Mouse (Mus musculus) forebrain, embryonic 16.5 days (tissue): ENCODE data around the gene Ssh1. TPM values are rescaled to one million over a fixed set of nuclear protein-coding genes. Genes with fewer than 3 reads are reported as not detected.

ENCODE experiments used
- ATAC-seq: fragments of 200-750 bp; cut with Nextera tagmentation; 2 replicates; pipeline ENCODE4 v1.8.0; 2017; ENCODE audit warnings: mild to moderate bottlenecking, moderate library complexity
- H3K27ac ChIP-seq: fragments of 300-500 bp; sonication (generic); 2 replicates; pipeline ENCODE4 v1.5.1; 2014; ENCODE audit warnings: low read length, control low read depth
- H3K27me3 ChIP-seq: fragments of 300-500 bp; sonication (generic); replicated peaks from 2 replicates; pipeline ENCODE4 v1.6.1; 2014; ENCODE audit warnings: low read length; ENCODE audit not compliant: control insufficient read depth, insufficient read depth
- H3K36me3 ChIP-seq: fragments of 300-500 bp; sonication (generic); 2 replicates; pipeline ENCODE4 v1.6.1; 2014; ENCODE audit not compliant: control insufficient read depth, insufficient read depth
- H3K4me1 ChIP-seq: fragments of 300-500 bp; sonication (generic); replicated peaks from 2 replicates; pipeline ENCODE4 v1.6.1; 2014; ENCODE audit warnings: low read length; ENCODE audit not compliant: control insufficient read depth, insufficient read depth
- H3K4me2 ChIP-seq: fragments of 300-500 bp; sonication (generic); 2 replicates; pipeline ENCODE4 v1.6.1; 2014; ENCODE audit warnings: mild to moderate bottlenecking, low read length, control low read depth
- H3K4me3 ChIP-seq: fragments of 300-500 bp; sonication (generic); replicated peaks from 2 replicates; pipeline ENCODE4 v1.5.1; 2014; ENCODE audit warnings: mild to moderate bottlenecking, low read length, control low read depth
- H3K9ac ChIP-seq: fragments of 300-500 bp; sonication (generic); replicated peaks from 2 replicates; pipeline ENCODE4 v1.6.1; 2014; ENCODE audit warnings: low read depth, low read length, control low read depth
- H3K9me3 ChIP-seq: fragments of 300-500 bp; sonication (generic); 2 replicates; pipeline ENCODE4 v1.6.1; 2016; ENCODE audit warnings: low read length; ENCODE audit not compliant: control insufficient read depth
- WGBS: fragments of 180-500 bp; shearing (Covaris S2); extraction: QIAGEN DNeasy Blood & Tissue Kit; methylation state at CpG from one replicate; pipeline ENCODE4 v1.1.7; 2014; 5-methylcytosine and 5-hydroxymethylcytosine counted together
- polyA plus RNA-seq: library from polyadenylated mRNA; unstranded; fragments of >200 nt; fragmentation: Nextera tagmentation; extraction: Ambion mirVana; gene quantifications from 2 replicates; pipeline ENCODE4 v1.2.1, GENCODE M21; 2015

Ssh1 gene
- polyA plus RNA-seq, 1 experiment from 2014 or later, result 12.4 TPM

DNA sequence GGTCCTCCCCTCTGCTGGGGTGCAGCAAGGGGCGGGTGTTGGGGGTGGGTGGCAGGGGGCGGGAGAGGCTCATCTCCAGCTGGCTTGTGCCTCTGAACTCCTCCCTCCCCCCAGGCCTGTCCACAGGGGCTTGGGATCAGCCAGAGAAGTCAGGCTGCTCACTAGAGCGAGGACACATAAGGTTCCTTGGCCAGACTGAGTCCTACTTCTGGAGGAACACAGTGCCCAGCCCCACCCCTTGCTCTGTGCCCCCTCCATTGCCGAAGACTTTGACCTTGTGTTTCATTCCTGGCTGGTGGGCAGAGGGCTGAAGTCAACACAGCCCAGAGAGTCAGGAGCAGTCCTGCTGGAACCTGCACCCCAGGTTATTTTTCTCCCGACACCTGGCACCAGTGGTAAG is 9.8 kb upstream of the Ssh1 start, which contains the start of gene Dao:
Gene Dao (plus strand): TSS at position 162 of the 400 bp plus-strand sequence.
- Histone ChIP-seq H3K4me2 (no peak within 1 kb of the TSS), H3K9me3 (no peaks in the 10 kb centered on the region), H3K4me3 (no peak within 1 kb of the TSS), H3K4me1 (no peaks in the 10 kb centered on the region), H3K27ac (no peak within 1 kb of the TSS), H3K36me3 (no peaks in the 10 kb centered on the region), H3K9ac (no peak within 1 kb of the TSS), H3K27me3 (no peaks in the 10 kb centered on the region)
- no peak for ATAC-seq
- WGBS, result 55% methylated on average over 5 of the region's 5 CpGs

DNA sequence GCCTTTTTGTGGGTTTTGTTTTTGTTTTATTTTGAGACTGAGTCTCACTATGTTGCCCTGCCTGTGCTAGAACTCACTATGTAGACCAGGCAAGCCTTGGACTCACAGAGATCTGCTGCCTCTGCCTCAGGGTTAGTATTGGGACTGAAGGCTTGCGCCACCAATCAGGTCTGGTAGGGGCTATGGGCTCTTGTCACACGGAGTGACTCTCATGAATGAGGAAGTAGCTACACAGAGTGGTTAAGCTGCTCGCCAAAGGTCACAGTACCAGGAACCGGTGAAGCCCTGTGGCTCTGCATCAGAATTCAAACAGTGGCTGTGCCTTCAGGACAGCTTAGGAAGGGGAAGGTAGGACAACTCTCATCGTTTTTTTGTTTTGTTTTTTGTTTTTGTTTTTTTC is 5.7 kb upstream of the Ssh1 start:
- H3K4me1 ChIP-seq, result peaks cover 1% of the 10 kb centered on the region; the same call in 1 of the 2 replicates
- H3K9ac ChIP-seq, result no peak overlapping the region
- WGBS, result 74% methylated on average over 5 of the region's 5 CpGs
- no peaks in the 10 kb centered on the region for H3K9me3 ChIP-seq
- H3K36me3 ChIP-seq, result no peaks in the 10 kb centered on the region
- ATAC-seq, result no peak
- H3K4me2 ChIP-seq, result no peak overlapping the region
- no peaks in the 10 kb centered on the region for H3K27me3 ChIP-seq
- no peak overlapping the region for H3K4me3 ChIP-seq
- H3K27ac ChIP-seq, result no peak overlapping the region

DNA sequence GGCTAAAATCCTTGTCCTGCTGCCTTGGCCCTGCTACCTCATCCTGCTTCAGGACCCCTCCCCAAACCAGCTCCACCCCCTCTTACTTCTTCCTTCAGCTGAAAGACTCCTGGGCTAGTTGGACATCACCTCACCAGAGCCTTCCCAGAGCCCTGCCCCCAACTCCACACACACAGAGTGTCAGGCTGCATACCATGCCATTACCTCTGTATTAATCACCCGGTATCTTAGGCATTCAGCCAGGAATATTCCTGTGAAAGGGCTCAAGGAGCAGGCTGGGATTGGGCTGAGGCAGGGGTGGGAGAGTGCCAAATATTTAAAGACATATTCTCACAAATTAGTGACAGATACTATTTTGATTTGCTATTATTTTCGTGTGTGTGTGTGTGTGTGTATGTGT is 2.8 kb upstream of the Ssh1 start:
- peaks cover 20% of the 10 kb centered on the region for H3K4me1 ChIP-seq
- no peak overlapping the region for H3K4me2 ChIP-seq
- no peaks in the 10 kb centered on the region for H3K27me3 ChIP-seq
- no peak for ATAC-seq
- H3K27ac ChIP-seq, result no peak overlapping the region
- H3K9me3 ChIP-seq, result no peaks in the 10 kb centered on the region
- H3K9ac ChIP-seq, result no peak overlapping the region
- H3K36me3 ChIP-seq, result no peaks in the 10 kb centered on the region
- WGBS, result 40% methylated on average over 2 of the region's 2 CpGs
- no peak overlapping the region for H3K4me3 ChIP-seq

DNA sequence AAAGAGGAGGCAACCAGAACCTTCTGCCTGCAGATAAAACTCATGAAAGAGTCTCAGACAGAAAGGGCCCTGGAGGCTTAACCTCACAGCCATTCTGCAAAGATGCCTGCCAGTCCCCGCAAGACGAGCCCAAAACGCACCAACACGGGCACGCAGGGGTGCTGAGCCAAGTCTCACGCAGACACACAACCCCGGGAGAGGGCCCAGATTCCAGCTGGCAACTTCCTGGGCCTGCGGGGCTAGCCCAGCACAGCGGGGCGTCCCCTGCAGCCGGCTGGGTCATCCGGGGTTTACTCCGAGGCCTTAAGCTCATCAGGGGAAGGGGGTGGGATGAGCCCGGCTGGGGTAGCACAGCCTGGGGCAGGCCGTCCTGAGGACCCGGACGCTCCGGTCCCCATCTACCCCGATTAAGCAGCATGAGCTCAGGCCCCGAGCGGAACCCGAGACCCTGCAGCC is 635 bp downstream of the Ssh1 start:
- WGBS, result under 1% methylated on average over 21 of the region's 22 CpGs
- Histone ChIP-seq H3K9me3 (no peaks in the 10 kb centered on the region), H3K27me3 (no peaks in the 10 kb centered on the region), H3K36me3 (no peaks in the 10 kb centered on the region), H3K27ac (peak overlapping the region; percentile 88), H3K4me2 (peak overlapping the region; percentile 78), H3K4me1 (peaks cover 34% of the 10 kb centered on the region), H3K4me3 (peak overlapping the region; percentile 80), H3K9ac (peak overlapping the region; percentile 92)
- ATAC-seq, result peak; percentile 79; the same call in 1 of the 2 replicates

DNA sequence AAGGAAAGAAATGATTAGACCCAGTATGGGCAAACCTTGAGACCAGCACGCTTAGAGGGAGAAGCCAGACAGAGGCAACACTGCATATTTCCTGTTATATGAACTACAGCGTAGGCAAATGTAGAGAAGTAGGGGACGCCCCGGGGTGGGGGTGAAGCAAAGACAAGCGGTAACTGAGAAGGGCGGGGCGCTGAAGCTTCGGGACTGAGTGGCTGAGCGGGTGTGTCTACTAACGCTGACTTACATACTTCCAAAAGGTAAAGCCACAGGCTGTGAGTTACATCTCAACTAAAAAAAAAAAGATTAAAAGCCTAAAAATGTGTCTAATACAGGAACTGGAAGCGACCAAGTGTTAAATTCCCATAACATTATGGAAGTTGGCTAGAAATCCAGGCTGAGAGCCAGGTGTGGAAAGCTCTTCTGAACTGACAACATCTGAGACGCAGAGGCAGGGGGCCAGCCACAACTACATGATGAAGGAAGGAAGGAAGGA is 1.3 kb downstream of the Ssh1 start:
- H3K4me3 ChIP-seq, result peak overlapping the region; percentile 80
- H3K27ac ChIP-seq, result peak overlapping the region; percentile 88
- H3K9ac ChIP-seq, result peak overlapping the region; percentile 92
- no peaks in the 10 kb centered on the region for H3K9me3 ChIP-seq
- peaks cover 34% of the 10 kb centered on the region for H3K4me1 ChIP-seq
- no peaks in the 10 kb centered on the region for H3K27me3 ChIP-seq
- no peak for ATAC-seq
- peak overlapping the region; percentile 78 for H3K4me2 ChIP-seq
- WGBS, result 32% methylated on average over 12 of the region's 12 CpGs
- no peaks in the 10 kb centered on the region for H3K36me3 ChIP-seq

DNA sequence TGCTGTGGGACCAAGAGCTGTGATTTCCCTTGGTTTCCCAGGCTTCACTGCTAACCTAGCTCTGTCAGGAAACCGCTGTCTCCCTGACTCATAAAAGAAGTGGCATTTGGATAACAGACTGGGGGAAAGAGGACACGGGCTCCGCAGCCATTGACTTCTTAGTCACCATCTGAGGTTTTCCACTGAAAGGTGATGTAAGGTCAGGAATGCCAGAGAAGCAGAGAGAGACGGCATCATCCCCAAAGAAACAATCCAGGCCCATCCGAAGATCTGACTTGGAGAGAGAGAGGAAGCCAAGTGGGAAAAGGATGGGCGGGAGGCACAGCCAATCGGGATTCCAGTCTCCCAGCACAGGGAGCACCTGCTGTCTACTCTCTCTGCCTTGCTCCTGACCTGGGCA is 2.6 kb downstream of the Ssh1 start:
- H3K9me3 ChIP-seq, result no peaks in the 10 kb centered on the region
- peaks cover 41% of the 10 kb centered on the region for H3K4me1 ChIP-seq
- peak overlapping the region; percentile 78; the same call in 1 of the 2 replicates for H3K4me2 ChIP-seq
- no peaks in the 10 kb centered on the region for H3K27me3 ChIP-seq
- WGBS, result 67% methylated on average over 7 of the region's 7 CpGs
- ATAC-seq, result no peak
- peaks cover 2% of the 10 kb centered on the region; the same call in 1 of the 2 replicates for H3K36me3 ChIP-seq
- H3K4me3 ChIP-seq, result no peak overlapping the region
- H3K27ac ChIP-seq, result no peak overlapping the region
- H3K9ac ChIP-seq, result no peak overlapping the region

DNA sequence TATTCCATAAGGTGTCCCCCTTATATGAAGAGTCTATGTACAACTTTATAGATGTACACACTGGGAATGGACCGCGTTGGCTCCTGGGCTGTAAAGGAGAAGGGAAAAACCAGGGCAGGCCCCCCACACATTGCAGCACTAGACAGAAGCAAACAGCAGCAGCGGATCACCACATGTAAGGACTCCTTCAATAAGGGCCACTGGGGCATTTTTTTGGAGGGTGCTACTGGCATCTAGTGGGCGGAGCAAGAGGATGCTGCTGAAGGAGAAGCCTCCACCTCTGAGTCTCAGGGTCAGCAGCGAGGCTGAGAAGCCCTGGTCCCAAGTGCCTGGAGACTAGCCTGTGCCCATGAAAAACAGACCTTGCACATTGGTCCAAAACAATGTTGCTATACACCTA is 3.1 kb downstream of the Ssh1 start:
- Histone ChIP-seq H3K9me3 (no peaks in the 10 kb centered on the region), H3K27ac (no peak overlapping the region), H3K4me3 (no peak overlapping the region), H3K27me3 (no peaks in the 10 kb centered on the region), H3K9ac (no peak overlapping the region), H3K36me3 (peaks cover 2% of the 10 kb centered on the region; the same call in 1 of the 2 replicates), H3K4me2 (no peak overlapping the region), H3K4me1 (peaks cover 42% of the 10 kb centered on the region)
- no peak for ATAC-seq
- WGBS, result 91% methylated on average over 5 of the region's 5 CpGs

DNA sequence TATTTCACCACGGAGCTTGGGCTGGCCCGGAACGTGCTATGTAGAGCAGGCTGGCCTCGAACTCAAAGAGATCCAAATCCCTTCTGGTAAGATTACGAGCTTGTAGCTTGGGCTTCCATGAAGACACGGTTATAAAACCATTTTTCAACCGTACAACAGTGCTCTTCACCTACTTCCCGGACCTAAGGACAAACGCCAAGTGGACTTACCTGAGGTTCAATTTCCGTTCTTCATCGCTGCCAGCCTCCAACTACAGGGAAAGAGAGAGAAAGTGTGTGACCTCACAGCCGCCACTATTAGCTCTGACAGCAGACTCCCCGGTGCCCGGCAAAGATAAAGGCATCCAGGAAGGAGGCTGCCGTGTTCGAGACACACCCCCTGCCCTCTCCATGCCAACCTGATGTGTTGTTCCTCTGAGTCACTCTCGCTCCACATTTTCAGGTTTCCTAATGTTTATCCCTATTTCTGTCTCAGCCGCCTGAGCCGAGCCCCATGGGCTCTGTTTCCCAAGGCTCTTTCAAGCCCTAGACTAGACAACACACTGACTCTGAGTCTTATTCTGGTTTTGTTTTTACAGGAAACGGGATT is 4.2 kb downstream of the Ssh1 start:
- peaks cover 42% of the 10 kb centered on the region for H3K4me1 ChIP-seq
- H3K27me3 ChIP-seq, result no peaks in the 10 kb centered on the region
- ATAC-seq, result no peak
- H3K36me3 ChIP-seq, result peaks cover 2% of the 10 kb centered on the region; the same call in 1 of the 2 replicates
- H3K9ac ChIP-seq, result no peak overlapping the region
- no peaks in the 10 kb centered on the region for H3K9me3 ChIP-seq
- H3K4me3 ChIP-seq, result no peak overlapping the region
- no peak overlapping the region for H3K4me2 ChIP-seq
- H3K27ac ChIP-seq, result no peak overlapping the region
- 87% methylated on average over 20 of the region's 20 CpGs for WGBS

DNA sequence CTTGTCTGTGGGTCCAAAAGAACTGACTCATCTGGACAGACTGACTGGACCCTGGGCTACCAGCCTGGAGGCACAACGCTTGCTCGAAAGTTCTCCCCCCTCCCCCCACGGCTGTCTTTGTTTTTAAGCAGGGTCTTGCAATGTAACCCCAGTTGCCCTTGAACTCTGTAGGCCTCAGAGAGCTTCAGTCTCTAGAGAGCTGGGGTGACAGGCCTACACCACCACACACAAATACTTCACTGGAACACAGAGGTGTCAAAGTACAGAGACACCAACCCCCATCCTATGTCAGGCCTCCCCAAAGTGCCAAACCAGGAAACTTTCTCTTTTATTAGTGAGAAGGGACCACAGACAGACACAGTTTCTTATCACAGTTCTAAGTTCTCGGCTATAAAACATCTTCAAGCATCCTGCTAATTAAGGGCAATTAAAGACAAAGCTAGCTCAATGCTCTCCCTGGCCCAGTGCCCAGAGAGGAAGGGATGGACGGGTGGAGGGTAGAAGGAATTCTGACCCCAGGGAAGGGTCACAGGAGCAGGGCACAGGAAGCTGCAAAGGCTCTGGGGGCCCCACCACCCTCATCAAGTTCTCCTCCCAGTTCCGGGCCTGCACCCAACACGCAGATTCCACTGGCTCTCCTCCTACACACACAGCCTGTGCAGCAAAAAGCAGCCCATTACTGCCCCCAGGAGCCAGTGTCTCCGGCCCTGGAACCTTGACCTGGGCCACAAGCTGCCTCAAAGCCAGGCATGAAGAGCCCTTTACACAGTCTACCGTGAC is 7.3 kb downstream of the Ssh1 start:
- H3K36me3 ChIP-seq, result peaks cover 2% of the 10 kb centered on the region; the same call in 1 of the 2 replicates
- 59% methylated on average over 9 of the region's 9 CpGs for WGBS

More for the DNA sequence above, 7.3 kb downstream of the Ssh1 start:
- H3K9ac ChIP-seq, result no peak overlapping the region
- no peak for ATAC-seq
- H3K4me1 ChIP-seq, result peaks cover 22% of the 10 kb centered on the region
- H3K9me3 ChIP-seq, result no peaks in the 10 kb centered on the region
- H3K4me2 ChIP-seq, result no peak overlapping the region
- H3K4me3 ChIP-seq, result no peak overlapping the region
- no peaks in the 10 kb centered on the region for H3K27me3 ChIP-seq
- H3K27ac ChIP-seq, result no peak overlapping the region
